ENCODE assay signal across 9 mouse cellular contexts in the genomic region with DNA sequence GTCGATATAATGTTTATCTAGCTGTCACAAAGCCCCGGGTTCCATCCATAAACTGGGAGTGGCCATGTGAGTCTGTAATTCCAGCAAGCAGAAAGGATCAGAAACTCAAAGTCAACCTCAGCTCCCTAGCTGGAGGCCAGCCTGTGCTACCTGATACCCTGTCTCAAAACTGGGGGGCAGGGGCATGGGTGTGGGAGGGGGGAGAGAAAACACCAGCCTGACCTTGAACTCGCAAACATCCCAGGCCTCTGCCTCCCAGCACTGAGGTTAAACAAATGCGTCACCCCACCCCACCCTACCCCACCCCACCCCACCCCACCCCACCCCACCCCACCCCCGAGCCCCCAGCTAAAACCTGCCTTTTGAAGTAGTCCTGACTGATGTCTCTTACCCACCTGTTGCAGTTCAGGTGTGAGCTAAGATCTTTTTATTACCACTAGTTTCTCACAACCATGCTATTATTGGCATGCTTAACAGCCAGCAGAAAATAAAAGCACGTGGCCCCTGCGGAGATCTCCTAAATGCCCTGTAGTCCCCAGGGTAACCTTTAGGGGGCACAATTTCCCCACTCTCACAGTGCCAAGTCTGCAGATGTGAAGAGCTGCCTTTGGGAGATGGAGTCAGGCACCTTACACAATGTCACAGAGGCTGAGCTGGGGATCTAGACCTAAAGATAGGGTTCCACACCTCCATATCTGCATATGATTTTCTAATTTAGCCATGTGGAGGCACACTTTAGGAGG. TPM values are rescaled to one million over a fixed set of nuclear protein-coding genes. Genes with fewer than 3 reads are reported as not detected.
DNase-seq lines count a peak whose midpoint lies in the region; ATAC-seq lines count a peak whose summit lies in the region.
"Had no signal": no experiment of that assay in that cellular context is flagged by ENCODE, and none has a peak within 500 bp of the region (broad histone marks: within the 10 kb centered on the region; RNA-seq: fewer than 3 reads in every experiment).

No protein-coding gene starts in this region.

- H3K4me3 ChIP-seq in forebrain, embryonic 11.5 days (ENCODE audit: low read depth, low read length): no peak overlapping the region
- no peak overlapping the region for H3K4me3 ChIP-seq in forebrain, embryonic 16.5 days (replicated peaks; ENCODE audit: low read length)
- H3K4me3 ChIP-seq in embryonic facial prominence, embryonic 14.5 days (ENCODE audit: low read depth, low read length): no peak overlapping the region
- H3K4me3 ChIP-seq: liver, embryonic 15.5 days had no signal

- H3K4me2 ChIP-seq in forebrain, embryonic 11.5 days (ENCODE audit: low read depth, low read length, severe bottlenecking): no peak overlapping the region
- no peak overlapping the region for H3K4me2 ChIP-seq in forebrain, embryonic 16.5 days (ENCODE audit: low read length)
- no peak overlapping the region for H3K4me2 ChIP-seq in embryonic facial prominence, embryonic 14.5 days (ENCODE audit: low read depth, low read length)
- H3K4me2 ChIP-seq: liver, embryonic 15.5 days had no signal

- H3K36me3 ChIP-seq in forebrain, embryonic 11.5 days (ENCODE audit: control insufficient read depth, insufficient read depth, low read length): no peaks in the 10 kb centered on the region
- no peaks in the 10 kb centered on the region for H3K36me3 ChIP-seq in forebrain, embryonic 16.5 days (ENCODE audit: control insufficient read depth, insufficient read depth)
- H3K36me3 ChIP-seq in embryonic facial prominence, embryonic 14.5 days (ENCODE audit: control insufficient read depth, insufficient read depth, low read length): no peaks in the 10 kb centered on the region
- H3K36me3 ChIP-seq: liver, embryonic 15.5 days had no signal

- no peak overlapping the region for H3K27ac ChIP-seq in forebrain, embryonic 11.5 days (ENCODE audit: low read depth, low read length)
- H3K27ac ChIP-seq in forebrain, embryonic 16.5 days (ENCODE audit: low read length): no peak overlapping the region
- no peak overlapping the region for H3K27ac ChIP-seq in embryonic facial prominence, embryonic 14.5 days (replicated peaks; ENCODE audit: low read depth, low read length)
- H3K27ac ChIP-seq: liver, embryonic 15.5 days had no signal

- no peak overlapping the region for H3K9ac ChIP-seq in forebrain, embryonic 11.5 days (ENCODE audit: low read length)
- no peak overlapping the region for H3K9ac ChIP-seq in forebrain, embryonic 16.5 days (replicated peaks; ENCODE audit: low read depth, low read length)
- no peak overlapping the region for H3K9ac ChIP-seq in embryonic facial prominence, embryonic 14.5 days (ENCODE audit: low read depth, low read length)
- H3K9ac ChIP-seq: liver, embryonic 15.5 days had no signal

- peak; percentile 78 for DNase-seq in forebrain, embryonic 11.5 days (ENCODE audit: low spot score)
- peak; percentile 92 for DNase-seq in 416B (ENCODE audit: low read depth)
- DNase-seq in adrenal gland, adult 8-10 months: peak; percentile 39
- peak; percentile 29 for DNase-seq in embryonic facial prominence, embryonic 14.5 days (ENCODE audit: low spot score)
- peak; percentile 73 for DNase-seq in kidney, postnatal 10 days
- peak; percentile 78 for DNase-seq in lung, postnatal 10 days
- peak; percentile 51 to 80 for DNase-seq in spleen, postnatal 10 days (ENCODE audit: low spot score in 2 of 2)

- H3K27me3 ChIP-seq in forebrain, embryonic 11.5 days (ENCODE audit: control insufficient read depth, insufficient read depth, low read length): no peaks in the 10 kb centered on the region
- H3K27me3 ChIP-seq in forebrain, embryonic 16.5 days (replicated peaks; ENCODE audit: control insufficient read depth, insufficient read depth, low read length): no peaks in the 10 kb centered on the region
- no peaks in the 10 kb centered on the region for H3K27me3 ChIP-seq in embryonic facial prominence, embryonic 14.5 days (replicated peaks; ENCODE audit: control insufficient read depth, insufficient read depth, low read length)

- peaks cover 6% of the 10 kb centered on the region; the same call in 1 of the 2 replicates for H3K4me1 ChIP-seq in forebrain, embryonic 11.5 days (replicated peaks; ENCODE audit: control insufficient read depth, insufficient read depth, low read length)
- peaks cover 10% of the 10 kb centered on the region for H3K4me1 ChIP-seq in forebrain, embryonic 16.5 days (replicated peaks; ENCODE audit: control insufficient read depth, insufficient read depth, low read length)
- H3K4me1 ChIP-seq in embryonic facial prominence, embryonic 14.5 days (ENCODE audit: control insufficient read depth, insufficient read depth, low read length): 0 out of 2 replicates have a peak, but pooled peaks cover 12% of the 10 kb centered on the region

- ATAC-seq in forebrain, embryonic 11.5 days (replicated peaks; ENCODE audit: low FRiP score): no peak
- ATAC-seq in forebrain, embryonic 16.5 days: no peak
- ATAC-seq in embryonic facial prominence, embryonic 14.5 days (ENCODE audit: low read depth): no peak

- no peaks in the 10 kb centered on the region for H3K9me3 ChIP-seq in forebrain, embryonic 11.5 days (ENCODE audit: control insufficient read depth, low read length)
- no peaks in the 10 kb centered on the region for H3K9me3 ChIP-seq in forebrain, embryonic 16.5 days (ENCODE audit: control insufficient read depth, low read length)
- H3K9me3 ChIP-seq in embryonic facial prominence, embryonic 14.5 days (ENCODE audit: control insufficient read depth, low read length): no peaks in the 10 kb centered on the region
- H3K9me3 ChIP-seq: liver, embryonic 15.5 days had no signal

- 31% methylated on average over 7 of the region's 7 CpGs for WGBS in forebrain, embryonic 11.5 days
- WGBS in forebrain, embryonic 16.5 days: 31% methylated on average over 7 of the region's 7 CpGs
- 21% methylated on average over 7 of the region's 7 CpGs for WGBS in embryonic facial prominence, embryonic 14.5 days

RNA-seq across cellular contexts. Expression of gene Ryr1, which starts 1.4 kb away (rescaled TPM):
- 0.68 and 1.2 TPM in 2 replicates for polyA plus RNA-seq in forebrain, embryonic 11.5 days (2014; fragmentation: Nextera tagmentation; extraction: Ambion mirVana)
- polyA plus RNA-seq in forebrain, embryonic 16.5 days (2015; fragmentation: Nextera tagmentation; extraction: Ambion mirVana): 16.1 and 19.7 TPM in 2 replicates
- total RNA-seq in adrenal gland, adult 8-10 months (2022): under 1 TPM; 0.17 to 0.25 (median 0.22) TPM
- 10.6 and 11.5 TPM in 2 replicates for polyA plus RNA-seq in embryonic facial prominence, embryonic 14.5 days (2014; fragmentation: Nextera tagmentation; extraction: Ambion mirVana)

RNA-seq across cellular contexts. Expression of gene Rasgrp4, which starts 8.3 kb away (rescaled TPM):
- polyA plus RNA-seq in forebrain, embryonic 11.5 days (2014; fragmentation: Nextera tagmentation; extraction: Ambion mirVana): 0.67 and 1.2 TPM in 2 replicates
- 0.57 and 1.0 TPM in 2 replicates for polyA plus RNA-seq in forebrain, embryonic 16.5 days (2015; fragmentation: Nextera tagmentation; extraction: Ambion mirVana)
- 1 to 10 TPM; 1.3 to 1.6 (median 1.4) TPM for total RNA-seq in adrenal gland, adult 8-10 months (2022)
- 0.54 and 0.78 TPM in 2 replicates for polyA plus RNA-seq in embryonic facial prominence, embryonic 14.5 days (2014; fragmentation: Nextera tagmentation; extraction: Ambion mirVana)

RNA-seq across cellular contexts. Expression of gene Fam98c, which starts 29.7 kb away (rescaled TPM):
- 12.6 and 16.8 TPM in 2 replicates for polyA plus RNA-seq in forebrain, embryonic 11.5 days (2014; fragmentation: Nextera tagmentation; extraction: Ambion mirVana)
- 19.8 and 21.9 TPM in 2 replicates for polyA plus RNA-seq in forebrain, embryonic 16.5 days (2015; fragmentation: Nextera tagmentation; extraction: Ambion mirVana)
- 10 to 100 TPM; 10.1 to 19.9 (median 14.7) TPM for total RNA-seq in adrenal gland, adult 8-10 months (2022)
- polyA plus RNA-seq in embryonic facial prominence, embryonic 14.5 days (2014; fragmentation: Nextera tagmentation; extraction: Ambion mirVana): 15.4 and 16.5 TPM in 2 replicates

RNA-seq across cellular contexts. Expression of gene Ggn, which starts 43.7 kb away (rescaled TPM):
- polyA plus RNA-seq in forebrain, embryonic 11.5 days (2014; fragmentation: Nextera tagmentation; extraction: Ambion mirVana): 0.52 and 0.53 TPM in 2 replicates
- 0.51 and 0.75 TPM in 2 replicates for polyA plus RNA-seq in forebrain, embryonic 16.5 days (2015; fragmentation: Nextera tagmentation; extraction: Ambion mirVana)
- total RNA-seq in adrenal gland, adult 8-10 months (2022): 1 to 10 TPM; 1.2 to 2.1 (median 1.7) TPM
- 0.51 and 0.72 TPM in 2 replicates for polyA plus RNA-seq in embryonic facial prominence, embryonic 14.5 days (2014; fragmentation: Nextera tagmentation; extraction: Ambion mirVana)

RNA-seq across cellular contexts. Expression of gene Spred3, which starts 43.9 kb away (rescaled TPM):
- polyA plus RNA-seq in forebrain, embryonic 11.5 days (2014; fragmentation: Nextera tagmentation; extraction: Ambion mirVana): 7.8 TPM in 2 replicates
- polyA plus RNA-seq in forebrain, embryonic 16.5 days (2015; fragmentation: Nextera tagmentation; extraction: Ambion mirVana): 6.0 and 7.5 TPM in 2 replicates
- 10 to 100 TPM in 2 of 4 experiments, 1 to 10 TPM in 2; 6.6 to 19.2 (median 12.7) TPM for total RNA-seq in adrenal gland, adult 8-10 months (2022)
- 3.0 and 3.6 TPM in 2 replicates for polyA plus RNA-seq in embryonic facial prominence, embryonic 14.5 days (2014; fragmentation: Nextera tagmentation; extraction: Ambion mirVana)

Comparison
In these comparisons a context has a peak if more than half of its experiments do, and no peak if none do; other contexts are left out.
1. DNase-seq: peak in every context shown above with its lines; median percentile 92 in 416B; 78 in forebrain, embryonic 11.5 days; 78 in lung, postnatal 10 days; 73 in kidney, postnatal 10 days; 66 in spleen, postnatal 10 days; 39 in adrenal gland, adult 8-10 months; 29 in embryonic facial prominence, embryonic 14.5 days.